Mouse (Mus musculus) right cerebral cortex, postnatal 4 days (tissue): ENCODE results near the gene Dab1.

ENCODE experiments used
- DNase-seq: peaks from one replicate; pipeline ENCODE4 v3.0.0-alpha.2; 2022

Gene Dab1

DNA sequence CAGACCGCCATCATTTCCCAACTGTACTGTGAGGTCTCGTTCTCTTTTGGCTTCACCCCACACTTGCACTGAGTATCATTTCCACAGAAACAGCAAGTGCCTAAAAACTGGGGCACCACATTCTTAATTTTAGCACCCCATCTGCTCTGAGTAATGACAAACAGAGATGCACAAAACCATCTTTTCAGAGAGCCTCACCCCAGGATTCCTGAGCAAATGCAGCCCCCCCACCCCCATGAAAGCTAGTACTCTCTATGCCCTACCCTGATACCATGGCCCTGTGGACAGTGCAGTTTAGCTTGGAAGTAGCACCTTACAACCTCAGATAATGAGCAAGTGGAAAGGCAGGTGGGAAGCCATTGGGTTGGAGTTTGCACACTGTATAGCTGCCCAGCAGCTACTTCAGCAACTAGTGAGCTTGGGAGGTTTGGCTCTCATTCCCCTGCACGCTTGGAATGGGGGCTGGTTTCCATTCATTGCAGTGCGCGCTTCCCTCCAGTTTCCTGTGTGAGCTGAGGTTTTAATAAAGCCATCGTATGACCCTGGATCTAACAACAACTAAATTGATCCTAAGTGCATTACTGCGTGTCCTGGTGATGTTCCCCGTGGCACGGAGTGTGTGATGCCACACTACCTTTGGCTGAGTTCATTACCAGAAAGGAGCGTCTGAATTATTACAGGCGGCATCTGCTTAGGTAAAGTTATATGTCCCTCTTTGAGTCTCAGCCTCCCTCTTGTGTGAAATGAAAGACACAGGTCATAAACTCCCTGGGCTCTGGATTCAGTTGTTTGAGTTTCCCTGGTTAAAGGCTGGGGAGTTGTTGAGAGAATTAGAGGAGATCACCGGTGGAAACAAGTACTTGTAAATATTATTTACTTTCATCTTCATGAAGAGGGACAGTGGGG lies 842.2 kb downstream of the Dab1 start:
- DNase-seq = no peak

DNA sequence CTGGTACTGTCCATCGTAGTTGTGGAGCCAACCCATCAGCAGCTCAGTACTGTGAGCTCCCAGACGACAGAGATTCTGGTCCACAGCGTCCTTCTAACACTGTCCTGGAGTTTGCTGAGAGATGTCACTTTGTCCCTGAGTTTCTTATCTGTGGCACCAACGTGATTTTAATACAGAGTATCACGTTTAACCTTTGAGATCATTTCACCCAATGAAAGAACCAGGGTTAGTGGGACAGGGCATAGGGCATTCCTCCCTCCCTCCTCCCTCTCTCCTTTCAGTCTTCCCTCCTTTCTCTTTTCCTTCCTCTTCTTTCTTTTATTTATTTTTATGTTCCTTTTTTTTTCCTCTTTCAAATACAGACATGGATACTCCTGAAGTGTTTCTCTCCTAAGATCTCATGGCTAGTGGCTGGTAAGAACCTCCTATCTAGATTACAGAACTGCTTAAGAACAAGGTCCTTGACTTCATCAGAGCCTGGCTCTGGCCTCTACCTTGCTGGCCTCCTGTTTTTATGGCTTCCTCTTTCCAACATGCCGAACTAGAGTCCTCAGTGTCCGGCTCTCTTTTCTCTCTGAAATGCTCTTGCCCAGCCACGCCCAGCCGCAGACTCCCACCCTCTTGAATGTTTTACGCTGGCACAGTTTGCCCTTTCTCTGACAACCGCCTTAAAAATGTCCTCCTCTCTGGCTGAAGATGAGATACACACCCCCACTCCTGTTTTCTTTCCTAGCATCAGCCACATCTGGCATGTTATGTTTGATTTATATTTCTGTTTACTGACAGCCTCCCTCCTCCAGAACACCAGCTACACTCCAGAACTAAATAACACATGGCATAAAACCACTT lies 844.0 kb downstream of the Dab1 start:
- no peak for DNase-seq

DNA sequence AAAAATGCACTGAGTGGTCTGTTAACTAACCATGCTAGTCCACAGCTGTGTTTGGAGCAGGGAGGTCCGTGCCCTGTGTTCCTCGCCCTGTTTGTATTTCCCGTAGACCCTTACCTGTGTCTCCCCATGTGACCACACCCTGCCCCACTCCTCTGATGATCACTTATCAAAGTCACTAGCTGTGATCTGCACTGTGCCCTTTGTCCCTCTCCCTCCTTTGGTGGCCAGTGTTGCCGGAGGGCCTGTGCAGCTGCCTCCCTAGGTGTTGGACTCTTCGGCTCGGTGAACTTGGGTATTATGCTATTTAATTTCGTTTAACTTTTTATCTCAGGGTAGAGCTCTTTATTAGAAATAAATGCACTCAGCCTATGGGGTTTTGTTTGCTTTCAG lies 844.6 kb downstream of the Dab1 start:
- no peak for DNase-seq

DNA sequence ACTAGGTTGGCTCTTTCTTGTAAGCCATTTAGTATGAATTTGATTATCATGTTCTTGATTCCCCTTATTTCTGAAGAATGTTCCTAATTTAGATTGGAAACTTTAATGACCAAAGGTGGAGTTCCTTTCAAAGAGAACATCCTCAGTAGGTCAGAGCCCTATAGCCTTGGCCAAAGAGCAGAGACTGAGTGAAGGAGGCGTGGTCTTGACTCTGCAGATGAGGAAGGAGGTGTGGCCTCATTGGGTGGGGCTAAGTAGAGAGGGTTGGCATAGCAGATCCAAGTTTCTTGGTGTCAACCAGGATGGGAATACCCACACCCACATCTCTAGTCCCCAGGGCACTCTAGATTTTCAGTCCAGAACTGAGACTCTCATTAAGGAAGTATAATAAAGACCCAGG lies 846.4 kb downstream of the Dab1 start:
- DNase-seq = no peak

DNA sequence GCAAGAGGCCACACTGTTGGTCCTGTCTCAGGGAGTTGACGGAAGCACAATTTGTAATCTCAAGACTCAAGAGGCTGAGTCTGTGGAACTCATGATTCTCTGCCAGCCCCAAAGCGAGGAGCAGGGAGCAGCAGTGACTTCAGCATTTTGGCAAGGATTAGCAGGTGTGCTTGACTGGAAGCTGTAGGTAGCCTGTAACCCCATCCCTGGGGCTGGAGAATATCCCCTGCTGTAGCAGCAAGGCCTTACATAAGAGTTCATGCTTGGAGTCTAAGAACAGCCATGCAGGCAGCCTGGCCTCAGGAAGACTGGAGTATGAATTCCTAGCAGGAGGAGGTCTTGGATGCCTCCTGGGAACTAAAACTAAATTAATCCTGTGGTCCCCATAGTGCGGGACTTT lies 849.5 kb downstream of the Dab1 start:
- DNase-seq = no peak

DNA sequence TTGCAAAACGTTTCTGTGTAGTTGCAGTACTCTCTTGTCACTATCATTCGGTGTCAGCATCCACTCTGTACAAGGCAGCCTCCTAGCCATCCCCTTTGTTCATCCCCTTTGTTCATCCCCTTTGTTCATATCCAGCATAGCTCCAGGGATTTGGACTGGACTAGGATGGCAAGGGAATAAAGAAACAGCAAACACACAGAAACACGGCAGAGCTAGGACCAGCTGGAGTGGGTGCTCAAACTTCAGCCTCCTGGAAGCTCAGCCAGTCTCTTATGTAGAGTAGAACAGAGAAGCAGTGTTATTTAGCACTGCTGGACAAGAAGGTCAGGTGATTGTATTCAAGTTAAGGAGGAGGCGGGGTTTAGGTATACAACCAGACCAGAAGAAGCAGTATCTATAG lies 853.8 kb downstream of the Dab1 start:
- DNase-seq = no peak

DNA sequence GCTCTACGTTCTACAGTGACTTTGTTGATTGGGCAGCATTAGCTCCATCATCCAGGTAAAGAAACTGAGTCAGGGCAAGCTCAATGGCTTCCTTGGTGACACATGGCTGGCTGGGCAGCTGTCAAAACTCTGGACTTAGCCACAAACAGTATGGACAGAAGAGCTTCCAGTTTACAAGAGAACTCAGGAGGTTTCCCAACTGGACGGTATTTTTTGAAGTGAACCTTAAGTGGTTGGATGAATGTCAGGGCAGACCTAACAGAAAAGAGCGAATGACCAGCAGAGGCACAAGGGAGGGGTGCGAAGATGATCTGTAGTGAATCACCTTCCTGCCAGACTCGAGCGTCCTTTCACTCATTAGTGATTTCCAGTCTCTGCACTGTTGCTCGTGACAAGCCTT lies 857.7 kb downstream of the Dab1 start:
- DNase-seq = no peak

DNA sequence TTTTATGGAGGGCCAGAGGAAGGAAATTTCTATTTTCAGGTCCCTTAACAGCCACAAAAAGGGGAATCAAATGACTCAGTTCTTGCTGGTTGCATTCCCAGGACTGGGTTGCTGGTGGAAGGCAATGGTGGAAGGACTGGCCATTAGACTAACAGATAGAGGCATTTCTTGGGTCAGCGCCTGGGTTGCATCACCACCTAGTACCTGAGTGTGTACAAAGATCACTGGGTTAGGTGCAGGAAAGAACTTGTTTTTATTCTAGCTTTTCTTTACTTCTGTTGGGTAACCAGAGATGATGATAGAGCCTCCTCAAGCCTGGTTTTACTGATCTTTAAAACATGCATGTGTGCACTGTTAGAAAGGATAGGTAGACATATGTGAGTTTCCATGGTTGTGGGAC lies 864.8 kb downstream of the Dab1 start:
- DNase-seq = no peak

DNA sequence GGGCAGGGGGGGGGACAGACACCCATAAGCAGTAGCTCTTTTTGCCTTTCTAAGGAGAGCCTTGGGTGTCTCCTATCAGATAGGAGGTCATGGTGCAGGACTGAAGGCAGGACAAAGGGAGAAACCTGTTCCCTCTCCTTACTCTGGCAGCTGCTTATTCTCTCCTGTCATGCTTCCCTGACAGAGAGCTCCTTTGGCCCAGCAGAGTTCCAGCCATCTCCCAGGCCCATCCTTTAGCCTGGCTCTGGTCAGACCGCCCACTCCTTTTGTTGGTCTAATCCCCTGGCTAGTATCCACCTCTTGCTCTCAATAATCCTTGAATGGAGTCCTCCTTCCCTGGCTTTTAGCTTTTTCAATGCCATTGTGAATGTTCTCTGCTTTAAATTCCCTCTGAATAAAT lies 878.1 kb downstream of the Dab1 start:
- DNase-seq = no peak

DNA sequence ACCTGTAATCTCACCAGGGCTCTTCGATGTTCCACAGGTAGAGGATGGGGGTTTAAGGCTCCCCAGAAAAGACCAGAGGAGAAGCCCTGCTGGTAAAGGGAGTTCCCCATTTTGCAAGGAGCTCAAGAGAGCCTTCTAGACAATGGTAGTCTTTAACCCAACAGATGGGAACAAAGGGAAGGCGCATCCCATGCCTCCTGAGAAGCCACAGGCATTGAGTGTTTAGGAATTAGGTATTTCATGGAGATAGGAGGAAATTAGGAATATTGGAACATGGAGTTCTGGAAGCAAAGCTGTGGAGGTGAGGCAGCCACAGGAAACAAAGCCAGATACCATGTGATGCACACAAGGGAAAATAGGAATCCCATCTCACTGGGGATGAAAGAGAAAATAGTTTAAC lies 881.0 kb downstream of the Dab1 start:
- DNase-seq = no peak

DNA sequence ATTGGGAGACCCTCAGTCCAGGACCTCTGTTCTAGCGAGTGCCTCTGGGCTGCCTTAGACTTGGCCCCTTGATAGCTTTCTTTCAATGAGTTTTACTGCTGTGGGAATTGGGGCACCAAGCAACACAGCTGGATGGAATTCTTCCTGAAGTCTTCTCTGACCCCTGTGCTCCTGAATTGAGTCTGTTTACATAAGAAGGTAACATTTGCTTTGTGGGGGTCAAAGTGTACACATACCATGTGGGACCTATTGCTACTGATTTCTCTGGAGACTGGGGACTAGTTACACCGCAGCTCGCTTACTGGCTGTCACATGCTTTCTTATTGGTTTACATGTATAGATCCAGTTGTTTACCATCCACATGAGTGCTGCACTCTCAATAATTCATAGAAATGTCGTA lies 881.5 kb downstream of the Dab1 start:
- DNase-seq = no peak

DNA sequence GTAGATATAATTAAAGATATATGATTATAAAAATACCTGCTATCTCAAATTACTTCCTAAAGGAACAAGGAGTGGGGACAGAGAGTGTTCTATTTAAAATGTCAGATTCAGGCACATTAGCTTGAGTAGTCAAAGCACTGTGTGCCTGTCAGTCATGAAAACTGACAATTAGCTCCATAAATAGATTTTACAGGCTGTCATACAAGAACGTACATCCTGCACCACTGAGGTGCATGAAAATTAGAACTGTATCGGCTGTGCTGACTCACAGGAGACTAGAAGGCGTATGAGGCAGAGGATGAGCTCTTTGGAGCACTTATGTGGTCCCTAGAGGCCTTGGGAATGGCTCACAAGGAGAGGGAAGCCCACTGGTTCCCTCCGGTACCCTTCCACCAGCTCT lies 882.1 kb downstream of the Dab1 start:
- DNase-seq = no peak

DNA sequence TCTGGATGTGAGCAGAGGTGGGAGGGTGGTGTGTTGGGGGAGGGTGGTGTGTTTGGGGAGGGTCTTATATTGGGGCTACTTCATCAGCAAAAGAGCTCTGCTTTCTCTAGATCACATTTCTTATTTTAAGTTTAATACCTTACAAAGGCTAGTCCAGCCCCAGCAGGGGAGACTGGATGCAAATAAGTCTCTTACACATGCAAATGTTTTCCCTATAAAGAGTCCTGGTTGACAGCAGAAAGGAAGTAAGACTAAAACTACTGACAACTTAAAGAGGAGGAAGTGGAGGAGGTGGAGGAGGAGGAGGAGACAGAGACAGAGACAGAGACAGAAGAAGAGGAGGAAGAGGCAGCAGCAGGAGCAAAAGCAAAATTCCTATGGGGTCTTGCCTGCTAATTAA lies 885.8 kb downstream of the Dab1 start:
- no peak for DNase-seq

DNA sequence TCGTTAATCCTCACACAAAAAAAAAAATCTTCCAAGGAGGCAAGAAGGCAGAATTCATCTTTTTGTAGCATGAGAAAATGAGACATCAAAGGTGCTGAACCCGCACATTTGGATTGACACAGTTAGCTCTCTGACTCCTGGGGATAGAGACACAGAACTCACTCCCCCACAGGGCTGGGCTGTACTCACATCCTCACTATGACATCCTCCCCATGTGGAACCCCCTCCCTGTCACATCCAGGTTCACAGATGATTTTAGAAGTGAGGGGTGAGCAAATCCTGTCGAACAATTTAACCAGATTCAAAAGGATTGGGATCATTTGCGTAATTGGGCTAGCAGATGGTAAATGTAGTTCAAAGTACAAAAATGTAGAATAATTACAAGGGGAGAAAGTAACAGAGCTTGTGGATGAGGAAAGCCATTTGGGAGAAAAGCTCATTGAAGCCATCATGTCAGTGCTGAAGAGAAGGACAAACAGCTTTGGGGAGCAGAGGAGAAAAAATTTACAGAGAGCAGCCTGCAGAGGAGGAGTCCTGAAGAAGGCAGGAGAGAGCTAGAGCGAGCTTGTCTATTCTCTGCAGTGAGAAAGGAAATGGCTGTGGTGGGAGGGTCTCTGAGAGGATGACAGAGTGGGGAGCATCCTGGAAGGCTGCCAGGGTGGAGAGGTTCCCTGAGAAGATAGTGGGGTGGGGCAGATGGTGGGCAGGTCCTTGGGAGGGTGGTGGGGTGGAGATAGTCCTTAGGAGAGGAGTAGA lies 890.2 kb downstream of the Dab1 start:
- no peak for DNase-seq

DNA sequence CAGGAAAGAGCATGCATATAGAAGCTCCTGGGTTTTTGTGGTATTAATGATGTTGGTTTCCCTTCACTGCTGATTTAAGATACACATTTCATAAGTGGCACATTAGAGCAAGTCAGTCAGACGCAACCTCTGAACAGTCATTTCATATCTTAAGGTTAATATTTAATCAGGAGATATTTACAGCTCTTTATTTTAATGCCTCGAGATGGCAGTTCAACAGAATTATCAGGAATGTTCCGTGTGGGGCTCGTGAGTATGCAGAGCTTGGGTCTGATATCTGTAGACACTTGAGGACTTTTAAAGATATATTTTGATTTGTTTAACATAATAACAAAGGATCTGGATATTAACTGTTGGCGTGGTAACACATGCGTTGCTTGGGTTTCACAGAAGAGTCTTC lies 892.7 kb downstream of the Dab1 start:
- no peak for DNase-seq

DNA sequence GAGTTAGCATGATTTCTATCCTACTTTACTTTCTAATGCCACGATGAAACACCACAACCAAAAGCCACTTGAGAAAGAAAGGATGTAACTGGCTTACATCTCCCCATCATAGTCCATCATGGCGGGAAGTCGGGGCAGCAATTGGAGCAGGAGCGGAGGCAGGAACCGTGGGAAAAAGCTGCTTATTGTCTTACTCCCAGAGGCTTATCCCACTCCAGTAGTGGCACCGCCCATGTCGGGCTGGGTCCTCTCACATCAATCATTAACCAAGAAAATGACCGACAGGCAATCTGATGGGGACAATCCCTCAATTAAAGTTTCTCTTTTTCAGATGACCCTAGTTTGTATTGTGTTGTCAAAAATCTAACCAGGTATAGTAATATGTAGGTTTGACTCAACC lies 893.4 kb downstream of the Dab1 start:
- no peak for DNase-seq

DNA sequence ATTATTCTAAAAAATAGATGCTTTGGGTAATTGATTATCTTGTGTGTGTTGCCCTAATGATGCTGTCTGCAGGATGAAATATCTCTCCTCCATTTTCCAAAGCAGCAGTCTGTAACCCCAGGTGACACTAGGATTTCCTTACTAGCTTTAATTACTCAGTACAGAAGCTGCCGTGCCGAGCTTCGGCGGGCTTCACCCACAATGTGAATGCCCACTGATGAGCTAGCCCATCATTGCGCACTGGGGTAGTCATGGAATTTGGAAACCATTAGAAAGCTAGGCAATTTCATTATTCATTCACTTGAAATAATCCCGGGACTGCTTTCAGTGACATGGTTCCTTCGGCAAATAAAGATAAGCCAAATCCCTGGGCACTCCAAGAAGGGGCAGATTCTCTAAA lies 894.5 kb downstream of the Dab1 start:
- DNase-seq = no peak

DNA sequence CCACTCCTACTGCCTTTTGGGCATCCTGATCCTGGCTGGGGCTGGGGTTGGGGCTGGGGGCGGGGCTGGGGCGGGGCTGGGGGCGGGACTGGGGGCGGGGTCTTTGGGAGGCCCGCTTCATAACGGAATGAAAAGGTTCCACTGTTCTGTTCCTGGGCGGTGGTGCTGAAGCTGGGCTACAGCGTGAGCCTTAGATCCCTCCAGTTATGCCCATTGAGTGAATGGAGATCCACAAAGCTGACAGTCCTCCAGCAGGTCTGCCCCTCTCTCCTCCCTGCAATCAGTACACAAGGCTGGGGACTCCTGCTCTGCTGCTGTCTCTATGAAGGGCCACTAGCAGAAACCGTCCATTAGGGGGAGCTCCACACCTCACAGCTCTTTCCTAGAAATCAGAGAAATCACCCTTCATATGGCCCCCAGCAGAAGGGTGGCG lies 895.4 kb downstream of the Dab1 start:
- no peak for DNase-seq

DNA sequence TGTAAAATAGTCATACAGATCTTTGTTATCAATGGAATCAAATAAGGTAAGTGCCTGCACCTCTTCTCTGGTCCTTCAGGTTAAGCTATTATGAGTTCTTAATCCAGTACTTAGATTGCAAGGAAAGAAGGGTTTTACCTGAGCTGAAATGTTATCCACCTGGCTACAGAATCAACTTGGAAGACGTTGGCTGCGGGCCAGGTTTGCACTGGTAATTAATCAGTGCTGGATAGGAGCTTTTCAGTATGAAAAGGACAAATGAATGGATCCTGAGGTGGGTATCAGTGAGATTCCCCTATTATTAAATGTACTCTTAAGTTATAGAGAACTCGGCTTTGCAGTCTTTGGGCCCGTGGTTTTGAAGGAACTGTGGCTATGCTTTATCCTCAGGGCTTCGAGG lies 896.5 kb downstream of the Dab1 start:
- peak; percentile 29 for DNase-seq

DNA sequence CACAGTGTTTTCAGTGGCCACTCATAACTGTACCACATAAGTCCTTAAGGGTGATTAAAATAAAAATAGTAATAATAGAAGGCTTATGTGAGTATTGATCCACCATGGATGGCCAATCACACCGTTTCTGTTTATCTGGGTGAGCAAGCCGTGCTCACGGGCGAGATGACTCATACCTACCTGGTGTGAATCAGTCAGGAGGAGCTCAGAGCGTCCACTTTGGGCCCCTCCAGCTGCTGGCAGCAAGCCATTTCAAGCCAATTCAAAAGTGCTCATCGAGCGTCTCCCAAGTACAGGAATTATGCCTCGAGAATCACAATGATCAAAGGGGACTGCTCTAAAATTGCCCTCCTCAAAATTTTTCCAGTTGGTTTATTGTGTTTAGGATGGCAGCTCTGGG lies 903.2 kb downstream of the Dab1 start:
- DNase-seq = no peak

DNA sequence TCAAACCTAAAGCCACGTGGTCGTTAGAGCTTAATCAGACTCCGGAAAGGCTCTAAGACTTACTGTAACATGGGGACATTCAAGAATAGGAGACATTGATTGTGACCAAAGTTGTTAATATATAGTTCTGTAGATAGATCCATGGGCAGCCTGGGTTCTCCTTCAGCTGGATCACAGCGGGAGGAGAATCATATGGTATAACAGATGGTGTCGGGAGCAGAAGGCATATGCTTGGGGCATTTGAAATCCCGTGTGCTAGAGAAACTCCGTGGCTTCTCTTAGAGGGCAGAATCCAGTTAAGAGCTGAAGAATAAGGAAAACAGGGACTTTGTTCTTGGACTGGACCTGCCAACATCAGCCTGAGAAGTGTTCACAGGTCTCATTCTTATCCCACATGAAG lies 904.6 kb downstream of the Dab1 start:
- no peak for DNase-seq

DNA sequence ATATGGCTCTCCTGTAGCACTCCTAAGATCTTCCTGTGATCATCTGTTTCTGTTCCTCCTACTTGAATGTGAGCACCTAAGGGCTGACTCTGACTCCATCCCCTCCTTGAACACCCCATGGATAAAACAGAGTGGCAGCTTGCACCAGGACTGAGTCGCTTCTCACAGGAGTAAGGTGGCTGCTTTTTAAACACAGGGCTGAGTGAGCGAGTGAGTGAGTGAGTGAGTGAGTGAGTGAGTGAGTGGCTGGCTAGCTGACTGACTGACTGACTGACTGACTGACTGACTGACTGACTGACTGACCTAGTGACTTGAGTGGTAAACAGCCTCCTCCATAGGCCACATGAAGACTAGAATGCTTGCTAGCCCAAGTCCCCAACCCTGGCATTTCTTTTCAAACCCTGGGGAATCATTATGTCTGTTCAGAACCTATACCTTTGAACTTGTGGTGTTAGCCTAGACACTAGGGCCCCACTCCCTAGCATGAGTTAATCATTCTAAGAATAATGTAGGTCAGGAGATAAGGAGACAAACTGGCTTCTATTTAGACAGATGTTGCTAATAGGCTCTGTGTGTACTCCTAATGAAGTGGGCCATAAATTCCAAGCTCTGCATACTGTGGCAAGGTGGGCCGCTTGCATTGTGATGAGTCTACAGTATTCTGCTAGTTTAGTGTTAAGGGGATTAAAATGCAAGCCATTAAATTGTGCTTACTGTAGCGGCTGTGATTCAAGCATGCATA lies 910.9 kb downstream of the Dab1 start:
- no peak for DNase-seq

DNA sequence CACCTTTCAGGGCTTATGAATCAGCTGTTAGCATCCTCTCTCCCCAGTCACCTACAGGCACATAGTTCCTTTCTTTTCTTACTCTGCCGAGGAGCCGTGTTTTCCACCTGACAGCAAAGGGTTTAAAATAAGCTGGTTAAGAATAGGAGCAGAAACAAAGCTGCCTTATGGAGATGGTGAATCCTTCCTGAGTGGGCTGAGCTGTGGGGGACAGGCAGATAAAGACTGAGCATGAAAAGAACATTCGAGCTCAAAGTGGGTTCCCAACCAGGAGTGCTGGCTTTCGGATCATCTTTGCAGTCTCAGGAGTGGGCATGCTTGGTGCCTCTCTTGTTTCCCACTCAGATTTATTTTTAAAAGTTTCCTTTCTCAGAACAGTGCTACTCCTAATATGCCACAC lies 913.7 kb downstream of the Dab1 start:
- DNase-seq = no peak
